Mouse (Mus musculus) embryonic facial prominence, embryonic 11.5 days (tissue): ENCODE data around the gene Prr14. TPM values are rescaled to one million over a fixed set of nuclear protein-coding genes. Genes with fewer than 3 reads are reported as not detected.
A peak's percentile ranks its signal among the peaks of the same experiment; 100 is the strongest.
"Not testable (repeated sequence)": the region's sequence is repeated elsewhere in the genome, so short reads cannot be mapped to it uniquely, and the experiment has no call there.

Experiments
- ATAC-seq: fragments of 200-750 bp; cut with Nextera tagmentation; replicated peaks from 2 replicates; pipeline ENCODE4 v1.8.0; 2017; ENCODE audit warnings: low read depth; ENCODE audit not compliant: insufficient number of reproducible peaks, low FRiP score, low TSS enrichment
- DNase-seq: peaks from one replicate; pipeline ENCODE4 v3.0.0-alpha.2; 2015; ENCODE audit warnings: low spot score
- H3K27ac ChIP-seq: fragments of 300-500 bp; sonication (generic); replicated peaks from 2 replicates; pipeline ENCODE4 v1.5.1; 2014; ENCODE audit warnings: mild to moderate bottlenecking, low read depth, low read length, control low read depth
- H3K27me3 ChIP-seq: fragments of 300-500 bp; sonication (generic); 2 replicates; pipeline ENCODE4 v1.6.1; 2014; ENCODE audit warnings: mild to moderate bottlenecking, low read length, moderate library complexity, mixed read lengths; ENCODE audit not compliant: control insufficient read depth, insufficient read depth
- H3K36me3 ChIP-seq: fragments of 300-500 bp; sonication (generic); replicated peaks from 2 replicates; pipeline ENCODE4 v1.6.1; 2014; ENCODE audit warnings: low read depth, mild to moderate bottlenecking, low read length, moderate library complexity, mixed read lengths; ENCODE audit not compliant: control insufficient read depth, insufficient read depth
- H3K4me1 ChIP-seq: fragments of 300-500 bp; sonication (generic); 2 replicates; pipeline ENCODE4 v1.6.1; 2014; ENCODE audit warnings: low read length, mixed read lengths; ENCODE audit not compliant: control insufficient read depth, insufficient read depth
- H3K4me2 ChIP-seq: fragments of 300-500 bp; sonication (generic); 2 replicates; pipeline ENCODE4 v1.6.1; 2014; ENCODE audit warnings: low read depth, mild to moderate bottlenecking, control low read depth, low read length, moderate library complexity
- H3K4me3 ChIP-seq: fragments of 300-500 bp; sonication (generic); 2 replicates; pipeline ENCODE4 v1.5.1; 2014; ENCODE audit warnings: low read depth, low read length, control low read depth
- H3K9ac ChIP-seq: fragments of 300-500 bp; sonication (generic); replicated peaks from 2 replicates; pipeline ENCODE4 v1.6.1; 2014; ENCODE audit warnings: mild to moderate bottlenecking, control low read depth, low read length
- H3K9me3 ChIP-seq: fragments of 300-500 bp; sonication (generic); replicated peaks from 2 replicates; pipeline ENCODE4 v1.6.1; 2016; ENCODE audit warnings: mild to moderate bottlenecking, low read length, inconsistent platforms, mixed read lengths; ENCODE audit not compliant: control insufficient read depth
- WGBS: fragments of 180-500 bp; shearing (Covaris S2); extraction: QIAGEN DNeasy Blood & Tissue Kit; methylation state at CpG from one replicate; pipeline ENCODE4 v1.1.7; 2014; 5-methylcytosine and 5-hydroxymethylcytosine counted together
- polyA plus RNA-seq: library from polyadenylated mRNA; unstranded; fragments of >200 nt; fragmentation: Nextera tagmentation; extraction: Ambion mirVana; gene quantifications from 2 replicates; pipeline ENCODE4 v1.2.1, GENCODE M21; 2014

The Prr14 gene
- polyA plus RNA-seq, 1 experiment from 2014 or later, result 54.8 TPM

DNA sequence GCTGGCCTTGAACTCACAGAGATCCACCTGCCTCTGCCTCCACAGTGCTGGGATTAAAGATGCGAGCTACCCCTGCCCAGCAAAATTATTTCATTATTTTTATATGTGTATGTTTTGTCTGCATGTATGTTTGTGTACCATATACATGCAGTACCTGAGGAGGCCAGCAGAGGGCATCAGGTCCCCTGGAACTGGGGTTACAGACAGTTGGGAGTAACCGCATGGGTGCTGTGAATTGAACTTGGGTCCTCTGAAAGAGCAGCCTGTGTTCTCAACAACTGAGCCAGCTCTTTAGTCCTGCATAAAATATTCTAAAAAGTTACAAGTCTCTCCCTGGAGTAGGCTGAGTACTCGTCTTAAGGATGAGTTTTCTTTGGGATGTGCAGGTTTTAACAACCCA lies 21.7 kb upstream of the Prr14 start:
- 85% methylated on average over 3 of the region's 3 CpGs for WGBS
- Histone ChIP-seq H3K4me2 (no peak overlapping the region), H3K27ac (no peak overlapping the region), H3K9me3 (no peaks in the 10 kb centered on the region), H3K27me3 (no peaks in the 10 kb centered on the region), H3K9ac (no peak overlapping the region), H3K36me3 (no peaks in the 10 kb centered on the region), H3K4me1 (no peaks in the 10 kb centered on the region), H3K4me3 (no peak overlapping the region)
- no peak for ATAC-seq
- DNase-seq, result no peak

DNA sequence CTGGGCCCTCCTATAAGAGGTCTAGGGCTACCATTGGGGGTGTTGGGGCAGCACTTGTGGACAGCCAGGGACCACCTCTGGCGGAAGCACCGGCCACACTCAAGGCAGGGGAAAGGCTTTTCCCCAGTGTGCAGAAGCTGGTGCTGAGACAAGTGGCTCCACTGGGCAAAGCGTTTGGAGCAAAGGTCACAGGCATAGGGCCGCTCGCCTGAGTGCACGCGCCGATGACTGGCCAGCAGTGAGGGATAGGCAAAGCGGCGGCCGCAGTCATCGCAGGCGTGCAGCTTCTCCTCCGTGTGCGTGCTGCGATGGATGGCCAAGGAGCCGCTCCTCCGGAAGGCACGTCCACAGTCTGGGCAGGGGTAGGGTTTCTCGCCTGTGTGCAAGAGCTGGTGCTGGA lies 15.4 kb upstream of the Prr14 start:
- no peak for ATAC-seq
- Histone ChIP-seq H3K27me3 (no peaks in the 10 kb centered on the region), H3K4me2 (no peak overlapping the region), H3K4me3 (no peak overlapping the region), H3K27ac (no peak overlapping the region), H3K36me3 (peaks cover 12% of the 10 kb centered on the region), H3K9me3 (no peaks in the 10 kb centered on the region), H3K4me1 (no peaks in the 10 kb centered on the region), H3K9ac (no peak overlapping the region)
- 85% methylated on average over 20 of the region's 20 CpGs for WGBS
- DNase-seq, result no peak

DNA sequence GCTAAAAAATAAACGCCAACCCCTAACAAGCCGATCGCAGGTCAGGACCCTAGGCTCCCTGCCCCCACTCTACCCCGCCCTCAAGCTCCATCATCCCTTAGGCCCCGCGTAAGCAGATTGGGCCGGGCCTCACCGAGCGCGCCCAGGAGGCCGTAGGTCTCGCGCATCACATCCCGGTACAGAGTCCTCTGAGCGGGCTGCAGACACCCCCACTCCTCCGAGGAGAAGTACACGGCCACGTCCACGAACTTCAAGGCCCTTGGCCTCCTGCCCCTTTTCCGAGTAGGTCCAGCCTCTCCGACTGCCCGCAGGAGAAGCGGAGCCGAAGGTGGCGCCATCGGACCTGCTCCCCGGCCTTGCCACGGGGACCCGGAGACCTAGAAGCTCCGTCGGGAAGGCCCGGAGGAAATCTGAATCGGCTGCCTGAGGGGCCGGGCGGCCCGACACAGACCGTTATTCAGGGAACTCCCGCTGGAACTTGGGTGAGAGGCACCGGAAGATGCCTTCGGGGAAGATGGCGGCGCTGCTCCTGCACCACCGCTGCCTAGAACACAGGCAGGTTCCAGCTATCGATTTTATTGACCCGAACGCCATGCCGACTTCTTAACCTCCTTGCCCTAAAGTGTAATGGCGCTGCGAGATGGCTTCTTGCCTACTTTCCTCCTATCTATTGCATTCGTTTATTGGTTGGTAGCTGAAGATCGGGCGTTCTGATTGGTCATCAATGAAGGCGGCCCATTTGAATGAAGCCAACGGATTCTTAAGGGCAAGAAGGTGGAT lies 10.7 kb upstream of the Prr14 start, which contains the start of gene Zfp689:
Gene Zfp689 (minus strand): TSS at position 638 of the 780 bp plus-strand sequence.
- Histone ChIP-seq H3K4me1 (no peaks in the 10 kb centered on the region), H3K4me3 (peak within 1 kb of the TSS; percentile 92), H3K9me3 (no peaks in the 10 kb centered on the region), H3K27ac (peak within 1 kb of the TSS; percentile 88), H3K36me3 (peaks cover 13% of the 10 kb centered on the region), H3K9ac (peak within 1 kb of the TSS; percentile 93), H3K4me2 (peak within 1 kb of the TSS; percentile 64), H3K27me3 (no peaks in the 10 kb centered on the region)
- under 1% methylated on average over 54 of the region's 54 CpGs for WGBS
- DNase-seq (peak; percentile 96), ATAC-seq (peak; percentile 80)

DNA sequence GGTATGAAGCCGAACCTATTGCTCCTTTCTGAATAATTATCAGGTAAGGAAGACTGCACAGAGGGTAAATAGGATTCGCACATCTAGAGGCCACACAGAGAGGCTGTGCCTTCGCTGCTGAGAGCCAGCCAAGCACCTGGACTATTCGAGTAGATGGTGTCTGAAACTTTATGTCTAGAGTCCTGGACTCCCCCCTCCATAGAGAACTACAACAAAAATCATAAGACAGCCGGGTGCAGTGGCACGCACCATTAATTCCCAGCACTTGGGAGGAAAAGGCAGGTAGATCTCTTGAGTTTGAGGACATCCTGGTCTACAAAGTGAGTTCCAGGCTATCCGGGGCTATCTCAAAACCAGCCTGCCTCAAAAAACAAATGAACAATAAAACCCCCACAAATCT lies 9.4 kb upstream of the Prr14 start:
- 87% methylated on average over 7 of the region's 7 CpGs for WGBS
- Histone ChIP-seq H3K9ac (peak overlapping the region; percentile 48; the same call in 1 of the 2 replicates), H3K36me3 (peaks cover 2% of the 10 kb centered on the region), H3K9me3 (no peaks in the 10 kb centered on the region), H3K4me2 (peak overlapping the region; percentile 48), H3K4me3 (peak overlapping the region; percentile 92), H3K4me1 (no peaks in the 10 kb centered on the region), H3K27me3 (no peaks in the 10 kb centered on the region), H3K27ac (no peak overlapping the region)
- no peak for ATAC-seq
- no peak for DNase-seq

DNA sequence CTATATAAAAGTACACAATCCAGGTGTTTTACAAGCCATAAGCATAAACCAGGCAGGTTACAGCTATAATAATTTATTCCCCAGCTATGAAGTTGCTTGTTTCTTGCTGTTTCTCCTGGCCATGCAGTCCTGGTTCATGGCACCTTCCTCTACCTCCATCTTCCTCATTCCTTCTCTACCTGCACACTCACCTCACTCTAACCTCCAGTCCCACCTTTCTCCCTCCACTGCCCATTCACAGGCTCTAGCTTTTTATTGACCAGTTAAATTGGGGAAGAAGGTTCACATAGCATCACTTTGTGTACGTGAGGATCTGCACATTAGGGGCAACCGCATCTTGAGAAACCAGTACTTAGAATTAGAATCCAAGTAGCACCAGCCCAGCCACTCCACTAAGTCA lies 6.4 kb upstream of the Prr14 start:
- no peak overlapping the region for H3K4me2 ChIP-seq
- H3K4me1 ChIP-seq, result no peaks in the 10 kb centered on the region
- DNase-seq, result no peak
- H3K9ac ChIP-seq, result no peak overlapping the region
- peaks cover 5% of the 10 kb centered on the region for H3K36me3 ChIP-seq
- ATAC-seq, result no peak
- H3K27ac ChIP-seq, result no peak overlapping the region
- H3K4me3 ChIP-seq, result no peak overlapping the region
- whole genome bisulfite sequencing, result 99% methylated on average over 2 of the region's 2 CpGs
- no peaks in the 10 kb centered on the region for H3K9me3 ChIP-seq
- no peaks in the 10 kb centered on the region for H3K27me3 ChIP-seq

DNA sequence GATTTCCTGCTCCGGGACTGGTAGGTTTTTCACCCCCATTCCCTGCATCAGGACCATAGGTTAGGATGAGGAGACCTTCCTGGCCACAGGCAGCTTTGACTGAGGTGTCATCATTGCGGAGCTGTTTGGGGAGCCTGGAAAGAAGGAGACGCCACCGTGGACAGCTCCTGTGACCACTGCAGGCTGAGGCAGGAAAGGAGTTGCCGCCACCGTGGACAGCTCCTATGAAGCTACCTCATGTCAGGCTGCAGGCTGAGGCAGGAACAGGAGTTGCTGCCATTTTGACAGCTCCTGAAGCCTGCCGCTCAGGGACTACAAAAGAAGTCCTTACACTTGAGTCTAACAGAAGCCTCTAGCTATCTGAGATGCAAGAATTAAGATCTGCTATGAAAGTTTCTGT lies 4.5 kb upstream of the Prr14 start:
- no peak overlapping the region for H3K27ac ChIP-seq
- no peaks in the 10 kb centered on the region for H3K9me3 ChIP-seq
- H3K9ac ChIP-seq, result no peak overlapping the region
- no peak overlapping the region for H3K4me2 ChIP-seq
- no peak for ATAC-seq
- H3K27me3 ChIP-seq, result no peaks in the 10 kb centered on the region
- no peak overlapping the region for H3K4me3 ChIP-seq
- H3K36me3 ChIP-seq, result peaks cover 5% of the 10 kb centered on the region
- DNase-seq, result no peak
- 86% methylated on average over 7 of the region's 7 CpGs for WGBS
- H3K4me1 ChIP-seq, result no peaks in the 10 kb centered on the region

DNA sequence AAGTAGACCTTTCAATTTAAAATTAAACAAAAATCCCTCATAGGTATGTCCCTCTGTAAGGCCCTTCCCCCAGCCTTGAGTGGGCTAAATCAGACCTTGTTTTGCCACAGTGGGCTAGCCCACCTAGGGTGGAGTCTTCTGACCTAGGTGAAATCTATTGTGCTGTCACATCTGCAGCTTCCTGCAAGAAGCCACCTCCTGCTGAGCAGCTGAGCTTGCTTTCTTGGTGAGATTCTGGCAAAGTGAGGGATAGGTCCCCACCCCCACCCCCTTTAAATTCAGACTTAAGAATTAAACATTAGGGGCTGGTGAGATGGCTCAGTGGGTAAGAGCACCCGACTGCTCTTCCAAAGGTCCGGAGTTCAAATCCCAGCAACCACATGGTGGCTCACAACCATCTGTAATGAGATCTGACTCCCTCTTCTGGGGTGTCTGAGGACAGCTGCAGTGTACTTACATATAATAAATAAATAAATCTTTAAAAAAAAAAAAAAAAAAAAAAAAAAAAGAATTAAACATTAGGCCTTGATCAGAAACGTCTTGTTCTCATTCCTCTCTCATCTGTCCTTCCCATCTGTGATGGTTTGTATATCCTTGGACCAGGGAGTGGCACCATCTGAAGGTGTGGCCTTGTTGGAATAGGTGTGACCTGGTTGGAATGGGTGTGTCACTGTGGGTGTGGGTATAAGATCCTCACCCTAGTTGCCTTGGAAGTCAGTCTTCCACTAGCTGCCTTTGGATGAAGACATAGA lies 864 bp upstream of the Prr14 start:
- not testable (repeated sequence) for H3K36me3 ChIP-seq, H3K4me3 ChIP-seq, H3K27me3 ChIP-seq, H3K4me1 ChIP-seq, H3K27ac ChIP-seq, H3K9me3 ChIP-seq, H3K9ac ChIP-seq, DNase-seq, H3K4me2 ChIP-seq, ATAC-seq
- WGBS, result 88% methylated on average over 3 of the region's 3 CpGs

DNA sequence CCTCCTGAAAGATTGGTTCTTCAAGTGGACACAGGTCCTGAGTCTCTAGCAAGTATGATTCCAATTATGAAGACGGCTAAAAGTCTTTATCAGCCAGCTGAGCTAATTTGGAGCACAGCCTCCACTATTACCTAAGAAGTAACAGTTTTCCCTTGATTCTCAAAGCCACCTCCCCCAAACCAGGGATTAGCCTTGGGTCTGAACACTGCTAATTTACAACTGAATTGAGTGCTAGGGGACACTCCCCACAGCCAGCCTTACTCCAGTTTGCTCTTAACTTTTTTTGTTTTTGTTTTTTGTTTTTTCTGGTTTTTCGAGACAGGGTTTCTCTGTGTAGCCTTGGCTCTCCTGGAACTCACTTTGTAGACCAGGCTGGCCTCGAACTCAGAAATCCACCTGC lies 5.8 kb downstream of the Prr14 start:
- ATAC-seq (no peak), DNase-seq (no peak)
- Histone ChIP-seq H3K4me2 (no peak overlapping the region), H3K27me3 (no peaks in the 10 kb centered on the region), H3K27ac (no peak overlapping the region), H3K4me3 (no peak overlapping the region), H3K4me1 (no peaks in the 10 kb centered on the region), H3K9ac (no peak overlapping the region), H3K36me3 (peaks cover 3% of the 10 kb centered on the region; the same call in 1 of the 2 replicates), H3K9me3 (no peaks in the 10 kb centered on the region)
- 91% methylated on average over 3 of the region's 3 CpGs for WGBS
